Mouse (Mus musculus) bone marrow macrophage, adult 2 months (primary cell): Measurements from ENCODE around the gene Igf2bp3. TPM values are rescaled to one million over a fixed set of nuclear protein-coding genes. Genes with fewer than 3 reads are reported as not detected.

Experiments
- H3K27ac ChIP-seq: 2 replicates; pipeline ENCODE4 v1.5.1; 2012; ENCODE audit warnings: low read depth, low read length; ENCODE audit not compliant: insufficient read depth
- H3K4me1 ChIP-seq: 2 replicates; pipeline ENCODE4 v1.6.1; 2012; ENCODE audit warnings: low read length; ENCODE audit not compliant: control insufficient read depth, insufficient read depth
- H3K4me3 ChIP-seq: 2 replicates; pipeline ENCODE4 v1.5.1; 2012; ENCODE audit warnings: mild to moderate bottlenecking, low read length, moderate library complexity; ENCODE audit not compliant: insufficient read depth
- CTCF ChIP-seq: IDR thresholded peaks from 2 replicates; pipeline ENCODE4 v1.5.1; 2012; ENCODE audit warnings: low read depth, mild to moderate bottlenecking, low read length, moderate library complexity
- POLR2A ChIP-seq: IDR thresholded peaks from 2 replicates; pipeline ENCODE4 v1.6.1; 2012; ENCODE audit warnings: mild to moderate bottlenecking, low read depth, low read length, borderline replicate concordance
- polyA plus RNA-seq: library from polyadenylated mRNA; stranded (reverse); fragments of >200 nt; gene quantifications from 2 replicates; pipeline ENCODE4 v1.2.4, GENCODE M21; 2012; ENCODE audit not compliant: missing spikeins, insufficient read depth, insufficient read length

Igf2bp3 gene
- polyA plus RNA-seq, 1 experiment, result 0.79 TPM

DNA sequence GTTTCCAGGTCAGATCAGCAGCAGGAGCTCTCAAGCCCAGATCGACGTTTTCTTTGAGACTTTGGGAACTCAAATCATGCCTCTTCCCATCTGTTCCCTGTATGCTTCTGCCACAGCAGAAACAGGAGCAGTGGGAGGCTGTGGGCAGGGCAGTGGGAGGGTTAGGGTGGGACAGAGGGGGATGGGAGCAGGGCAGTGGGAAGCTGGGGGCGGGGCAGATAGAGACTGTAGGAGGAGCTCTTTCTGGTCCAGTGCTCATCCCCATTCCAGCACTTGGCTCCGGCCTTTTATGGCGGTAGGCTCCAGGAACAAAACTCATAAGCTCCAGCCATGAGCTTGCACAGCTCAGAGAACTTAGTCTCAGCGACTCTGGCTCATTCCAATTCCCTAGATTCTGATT lies 49.7 kb downstream of the Igf2bp3 start:
- TF ChIP-seq POLR2A, result no peak
- no peak overlapping the region for H3K4me3 ChIP-seq
- peaks cover 19% of the 10 kb centered on the region for H3K4me1 ChIP-seq
- H3K27ac ChIP-seq, result no peak overlapping the region

DNA sequence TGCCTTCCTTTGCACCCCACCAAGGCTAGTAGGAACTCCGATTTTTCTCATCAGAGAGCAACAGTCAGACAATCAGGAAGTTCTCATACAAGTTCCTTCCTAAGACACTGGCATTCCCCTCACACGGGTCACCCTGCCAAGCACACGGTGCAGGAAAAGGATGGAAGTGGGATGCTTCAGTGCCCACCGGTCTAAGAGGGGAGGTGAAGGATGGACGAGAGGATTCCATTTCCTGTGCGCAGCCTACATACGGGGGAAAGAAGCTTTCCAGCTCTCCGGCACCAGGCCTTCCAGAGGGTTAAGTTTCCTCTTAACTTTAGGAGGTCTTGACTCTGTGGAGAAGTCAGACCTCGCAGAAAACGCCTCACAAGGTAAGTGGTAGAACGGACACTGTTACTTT lies 50.1 kb downstream of the Igf2bp3 start:
- TF ChIP-seq POLR2A (no peak), CTCF (no peak)
- no peak overlapping the region for H3K27ac ChIP-seq
- H3K4me1 ChIP-seq, result peaks cover 22% of the 10 kb centered on the region
- no peak overlapping the region for H3K4me3 ChIP-seq

DNA sequence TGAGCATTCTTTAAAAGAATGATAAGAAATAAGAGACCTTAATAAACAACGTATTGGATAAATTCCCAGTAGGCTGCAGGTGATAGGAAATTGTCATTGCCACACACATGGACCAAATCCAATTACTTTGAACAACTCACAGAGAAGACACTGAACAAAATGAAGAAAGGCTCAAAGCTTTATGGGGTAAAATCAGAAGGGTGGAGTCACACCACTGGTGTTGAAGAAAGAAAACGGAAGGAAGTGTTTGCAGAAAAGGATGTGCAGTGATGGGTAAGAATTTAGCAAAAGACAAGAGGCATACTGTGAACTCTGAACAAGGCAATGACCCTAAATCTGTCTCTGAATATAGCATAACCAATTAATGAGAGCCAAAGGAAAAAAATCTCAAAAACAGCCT lies 54.8 kb downstream of the Igf2bp3 start:
- H3K4me3 ChIP-seq, result no peak overlapping the region
- TF ChIP-seq POLR2A (no peak), CTCF (no peak)
- H3K4me1 ChIP-seq, result peaks cover 17% of the 10 kb centered on the region
- no peak overlapping the region for H3K27ac ChIP-seq

DNA sequence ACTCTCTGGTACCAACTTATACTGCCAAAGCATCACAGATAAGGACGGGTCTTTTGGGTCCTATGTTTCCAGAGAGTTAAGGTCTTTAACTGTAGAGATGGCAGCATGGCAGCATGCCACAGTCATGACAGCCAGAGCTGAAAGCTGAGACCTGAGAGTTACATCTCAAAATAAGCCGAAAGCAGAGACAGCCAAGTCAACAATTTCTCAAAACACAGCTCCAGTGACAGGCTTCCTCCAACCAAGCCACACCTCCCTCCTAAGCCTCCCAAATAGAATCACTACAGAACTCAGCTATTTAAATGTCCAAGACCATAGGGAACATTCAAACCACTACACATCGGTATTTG lies 58.0 kb downstream of the Igf2bp3 start:
- Histone ChIP-seq H3K27ac (no peak overlapping the region), H3K4me1 (peaks cover 11% of the 10 kb centered on the region), H3K4me3 (no peak overlapping the region)
- TF ChIP-seq CTCF (no peak), POLR2A (no peak)

DNA sequence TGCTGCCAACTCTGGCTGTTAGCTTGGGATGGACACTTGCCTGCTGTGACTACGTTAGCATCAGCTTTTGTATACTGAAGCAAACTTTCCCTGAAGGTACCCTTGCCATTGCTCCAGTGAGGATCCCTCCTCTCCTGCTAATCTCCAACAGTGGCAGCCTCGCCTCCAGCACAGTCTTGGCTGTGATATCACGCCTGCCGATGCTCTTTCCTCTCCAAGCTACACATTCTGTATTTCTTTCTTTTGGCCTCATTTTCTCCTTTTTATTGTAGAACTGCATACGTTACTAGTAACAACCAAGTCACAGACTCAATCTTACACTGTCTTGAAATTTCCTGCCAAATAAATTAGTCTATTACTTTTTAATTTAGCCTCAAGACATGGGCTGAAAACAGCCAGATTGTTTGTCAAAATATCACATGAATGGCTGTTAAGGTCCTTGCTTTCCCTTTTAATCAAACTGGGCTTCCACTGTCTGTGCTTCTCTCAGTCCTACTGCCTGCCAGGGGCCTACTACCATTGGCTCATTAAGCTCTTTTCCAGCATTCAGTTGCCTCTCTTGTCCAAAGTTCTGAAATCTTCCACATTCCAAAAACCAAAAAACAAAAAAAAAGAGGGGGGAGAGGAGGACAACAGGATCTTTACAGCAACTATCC lies 58.5 kb downstream of the Igf2bp3 start:
- H3K4me3 ChIP-seq, result no peak overlapping the region
- TF ChIP-seq CTCF, result no peak
- TF ChIP-seq POLR2A, result no peak
- peaks cover 10% of the 10 kb centered on the region for H3K4me1 ChIP-seq
- H3K27ac ChIP-seq, result no peak overlapping the region

DNA sequence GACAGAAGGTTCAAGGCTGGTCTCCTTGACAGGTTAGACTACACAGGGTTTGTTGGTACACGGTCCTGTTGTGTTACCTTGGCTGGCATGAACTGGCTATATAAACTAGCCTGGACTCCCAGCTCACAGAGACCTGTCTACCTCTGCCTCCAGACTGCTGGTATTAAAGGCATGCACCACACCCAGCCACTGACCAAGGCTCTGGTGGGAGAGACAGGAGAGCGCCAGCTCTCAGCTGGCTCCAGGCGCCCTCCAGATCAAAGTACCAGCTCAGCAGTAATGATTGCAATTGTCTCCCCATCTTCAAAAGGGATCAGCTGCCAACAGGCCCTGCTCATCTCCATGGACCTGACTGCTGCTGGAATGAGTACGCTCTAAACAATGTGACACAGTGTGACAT lies 63.3 kb downstream of the Igf2bp3 start:
- Histone ChIP-seq H3K4me3 (no peak overlapping the region), H3K4me1 (peaks cover 10% of the 10 kb centered on the region), H3K27ac (no peak overlapping the region)
- TF ChIP-seq CTCF (no peak), POLR2A (no peak)

DNA sequence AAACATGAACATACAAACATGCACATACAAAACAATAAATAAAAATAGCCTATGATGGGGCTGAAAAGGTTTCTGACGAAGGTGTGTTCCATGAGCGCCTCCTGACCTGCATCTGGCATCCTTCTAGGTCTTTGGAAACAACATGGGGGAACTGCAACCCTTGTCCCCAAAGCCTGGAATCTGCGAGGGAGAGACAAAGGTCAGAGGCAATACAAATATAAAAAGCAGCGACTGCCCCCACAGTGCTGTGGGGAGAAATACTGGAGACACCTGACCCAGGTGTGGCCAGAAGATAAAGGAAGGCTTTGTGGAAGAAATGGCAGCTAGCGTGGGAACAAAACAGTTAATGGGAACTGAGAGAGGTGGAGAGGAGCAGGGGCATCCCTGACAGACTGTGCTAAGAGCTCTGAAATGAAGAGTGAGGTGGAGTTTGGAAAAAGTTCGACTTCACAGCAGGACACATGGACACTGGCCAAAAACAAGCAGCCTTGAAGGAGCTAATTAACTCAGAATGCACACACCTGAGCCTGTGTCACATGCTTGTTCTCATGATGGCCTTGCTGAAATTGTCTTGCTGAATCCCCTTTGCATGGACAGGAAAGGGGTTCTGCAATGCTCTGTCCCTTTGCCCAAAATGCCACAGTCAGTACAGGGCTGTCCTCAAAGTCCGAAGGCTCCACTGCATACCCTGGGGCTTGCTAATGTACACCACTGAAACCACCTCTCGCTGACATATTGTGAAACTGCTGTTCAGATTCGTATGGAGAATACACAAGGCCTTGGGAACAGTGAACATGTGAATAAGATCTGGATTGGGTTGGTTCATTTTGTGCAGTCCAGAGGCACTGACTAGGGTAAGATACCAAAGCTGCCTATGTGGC lies 64.2 kb downstream of the Igf2bp3 start:
- H3K4me3 ChIP-seq, result no peak overlapping the region
- no peak overlapping the region for H3K27ac ChIP-seq
- peaks cover 16% of the 10 kb centered on the region for H3K4me1 ChIP-seq
- TF ChIP-seq CTCF, result no peak
- TF ChIP-seq POLR2A, result no peak

DNA sequence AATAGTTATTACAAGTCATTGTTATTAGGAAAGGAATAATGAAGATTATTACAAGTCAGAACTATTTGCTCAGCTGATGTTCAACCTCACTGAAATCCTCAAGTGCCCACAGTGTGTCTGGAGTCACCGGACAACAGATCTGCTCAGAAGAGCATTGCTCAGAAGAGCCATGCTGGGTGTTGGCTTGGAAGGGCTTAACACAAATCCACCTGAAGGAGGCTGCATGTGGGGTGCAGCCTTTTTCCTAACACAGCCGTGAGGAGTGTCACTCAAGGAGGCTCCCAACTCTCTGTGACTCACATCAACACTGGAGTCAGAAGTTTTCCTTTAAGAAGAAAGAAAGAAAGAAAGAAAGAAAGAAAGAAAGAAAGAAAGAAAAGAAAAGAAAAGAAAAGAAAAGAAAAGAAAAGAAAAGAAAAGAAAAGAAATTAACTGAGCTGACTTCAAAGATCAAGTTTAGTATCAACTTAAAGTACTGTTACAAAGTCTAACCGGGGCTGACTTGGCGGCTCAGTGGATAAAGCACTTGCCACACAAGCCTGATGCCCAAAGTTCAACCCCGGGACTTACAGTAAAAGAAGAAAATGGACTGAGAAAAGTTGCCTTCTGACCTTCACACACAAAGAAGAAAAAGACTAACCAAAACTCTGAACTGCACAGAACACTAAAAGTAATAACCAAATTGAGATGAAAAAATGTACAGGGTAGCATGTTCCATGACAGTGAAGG lies 65.4 kb downstream of the Igf2bp3 start:
- H3K4me1 ChIP-seq, result peaks cover 21% of the 10 kb centered on the region
- no peak overlapping the region for H3K27ac ChIP-seq
- no peak for TF ChIP-seq POLR2A
- no peak for TF ChIP-seq CTCF
- no peak overlapping the region for H3K4me3 ChIP-seq

DNA sequence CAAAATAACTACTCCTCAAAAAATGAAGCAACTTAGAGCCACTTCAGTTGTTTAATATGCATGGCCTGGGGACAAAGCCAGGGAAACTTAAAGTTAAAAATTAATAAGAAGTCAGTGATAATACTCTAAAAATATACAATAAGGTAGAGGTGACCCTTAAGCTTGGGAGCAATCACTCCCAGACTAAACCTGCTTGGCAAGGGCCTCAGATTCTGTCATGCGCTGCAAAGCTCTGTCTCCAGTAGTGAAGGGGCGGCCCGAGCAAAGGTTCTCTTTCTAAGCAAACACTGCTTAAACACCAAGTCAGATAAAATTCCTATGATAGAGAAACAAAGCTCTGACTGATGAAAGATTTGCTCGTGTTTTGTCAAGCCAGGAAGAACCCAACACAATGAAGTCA lies 66.0 kb downstream of the Igf2bp3 start:
- Histone ChIP-seq H3K4me3 (no peak overlapping the region), H3K27ac (no peak overlapping the region), H3K4me1 (peaks cover 21% of the 10 kb centered on the region)
- no peak for TF ChIP-seq CTCF
- TF ChIP-seq POLR2A, result no peak

DNA sequence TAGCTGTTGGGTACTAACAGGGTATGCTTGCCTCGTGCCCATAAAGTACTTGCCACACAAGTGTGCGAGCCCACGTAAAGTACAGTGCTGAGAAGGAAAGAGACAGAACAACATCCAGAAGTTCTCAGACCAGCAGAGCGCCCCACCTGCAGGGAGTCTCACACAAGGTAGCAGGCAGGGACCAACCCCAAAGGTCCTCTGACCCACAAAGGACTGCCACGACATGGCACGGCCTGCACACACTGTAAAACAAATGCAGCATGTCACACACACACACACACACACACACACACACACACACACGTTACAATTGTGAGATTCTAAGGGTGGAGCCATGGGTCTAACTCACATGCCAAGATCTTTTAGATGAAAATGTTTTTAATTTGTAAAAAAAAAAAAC lies 66.4 kb downstream of the Igf2bp3 start:
- H3K4me3 ChIP-seq, result no peak overlapping the region
- peaks cover 21% of the 10 kb centered on the region for H3K4me1 ChIP-seq
- no peak for TF ChIP-seq POLR2A
- no peak for TF ChIP-seq CTCF
- H3K27ac ChIP-seq, result no peak overlapping the region
